Mouse (Mus musculus) forebrain, embryonic 12.5 days (tissue): ENCODE data around the gene Btk. TPM values are rescaled to one million over a fixed set of nuclear protein-coding genes. Genes with fewer than 3 reads are reported as not detected.
A peak's percentile ranks its signal among the peaks of the same experiment; 100 is the strongest.
"Not testable (repeated sequence)": the region's sequence is repeated elsewhere in the genome, so short reads cannot be mapped to it uniquely, and the experiment has no call there.

Experiments used
- ATAC-seq: fragments of 200-750 bp; cut with Nextera tagmentation; 2 replicates; pipeline ENCODE4 v1.8.0; 2017; ENCODE audit warnings: moderate TSS enrichment; ENCODE audit not compliant: low FRiP score
- H3K27ac ChIP-seq: fragments of 300-500 bp; sonication (generic); 2 replicates; pipeline ENCODE4 v1.5.1; 2016; ENCODE audit warnings: mild to moderate bottlenecking
- H3K27me3 ChIP-seq: fragments of 300-500 bp; sonication (generic); 2 replicates; pipeline ENCODE4 v1.6.1; 2016; ENCODE audit warnings: mild to moderate bottlenecking
- H3K36me3 ChIP-seq: fragments of 300-500 bp; sonication (generic); replicated peaks from 2 replicates; pipeline ENCODE4 v1.6.1; 2016; ENCODE audit warnings: mild to moderate bottlenecking
- H3K4me1 ChIP-seq: fragments of 300-500 bp; sonication (generic); 2 replicates; pipeline ENCODE4 v1.6.1; 2016
- H3K4me2 ChIP-seq: fragments of 300-500 bp; sonication (generic); 2 replicates; pipeline ENCODE4 v1.6.1; 2016; ENCODE audit warnings: mild to moderate bottlenecking, moderate library complexity
- H3K4me3 ChIP-seq: fragments of 300-500 bp; sonication (generic); replicated peaks from 2 replicates; pipeline ENCODE4 v1.5.1; 2016; ENCODE audit warnings: mild to moderate bottlenecking
- H3K9ac ChIP-seq: fragments of 300-500 bp; sonication (generic); 2 replicates; pipeline ENCODE4 v1.6.1; 2016; ENCODE audit warnings: mild to moderate bottlenecking
- H3K9me3 ChIP-seq: fragments of 300-500 bp; sonication (generic); 2 replicates; pipeline ENCODE4 v1.6.1; 2016
- WGBS: fragments of 180-500 bp; shearing (Covaris S2); methylation state at CpG from one replicate; pipeline ENCODE4 v1.1.7; 2016; 5-methylcytosine and 5-hydroxymethylcytosine counted together
- polyA plus RNA-seq: library from polyadenylated mRNA; unstranded; fragments of >200 nt; fragmentation: Nextera tagmentation; extraction: Ambion mirVana; gene quantifications from 2 replicates; pipeline ENCODE4 v1.2.1, GENCODE M21; 2016

The Btk gene
- polyA plus RNA-seq, 1 experiment from 2014 or later, result 0.57 TPM

DNA sequence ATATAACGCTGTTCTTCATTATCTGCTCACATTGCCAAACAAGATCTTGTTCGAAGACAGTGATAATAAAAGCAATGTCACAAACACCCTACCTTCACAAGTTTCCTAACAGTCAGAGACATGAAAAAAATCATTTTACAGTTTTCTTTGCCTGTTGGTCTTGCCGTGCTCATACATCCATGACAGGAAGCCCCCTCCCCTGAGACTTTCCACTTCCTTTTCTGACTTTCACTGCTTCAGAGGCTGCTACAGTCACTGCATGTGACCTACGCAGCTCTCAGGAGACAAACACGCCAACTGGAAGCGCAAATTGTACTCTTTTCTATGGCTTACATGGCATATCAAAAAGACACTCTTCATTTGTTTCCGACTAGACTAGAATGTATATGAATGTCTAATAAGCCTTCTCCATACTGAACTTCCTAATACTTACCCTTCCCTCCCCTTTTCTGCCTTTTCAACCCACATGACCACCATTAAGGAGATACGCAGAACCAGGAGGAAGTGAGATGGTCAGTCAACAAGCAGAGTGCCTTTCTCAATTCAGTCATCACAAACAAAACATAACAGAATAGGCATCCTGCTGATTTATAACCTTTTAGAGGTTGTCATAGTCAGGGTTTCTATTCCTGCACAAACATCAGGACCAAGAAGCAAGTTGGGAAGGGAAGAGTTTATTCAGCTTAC, 16.7 kb downstream of the Btk start:
- Histone ChIP-seq H3K27ac (no peak overlapping the region), H3K4me1 (no peaks in the 10 kb centered on the region), H3K4me2 (no peak overlapping the region), H3K27me3 (0 out of 2 replicates have a peak, but pooled peaks cover 8% of the 10 kb centered on the region), H3K36me3 (no peaks in the 10 kb centered on the region), H3K4me3 (no peak overlapping the region), H3K9ac (no peak overlapping the region), H3K9me3 (no peaks in the 10 kb centered on the region)
- no peak for ATAC-seq
- 86% methylated on average over 8 of the region's 8 CpGs for WGBS

GRCm38 (mm10) chrX:134564326-134564725, 19.0 kb downstream of the Btk start:
- no peaks in the 10 kb centered on the region for H3K4me1 ChIP-seq
- no peaks in the 10 kb centered on the region for H3K36me3 ChIP-seq
- WGBS, result 89% methylated on average over 4 of the region's 4 CpGs
- H3K4me3 ChIP-seq, result no peak overlapping the region
- no peak overlapping the region for H3K9ac ChIP-seq
- H3K4me2 ChIP-seq, result no peak overlapping the region
- H3K27me3 ChIP-seq, result 0 out of 2 replicates have a peak, but pooled peaks cover 8% of the 10 kb centered on the region
- H3K9me3 ChIP-seq, result no peaks in the 10 kb centered on the region
- no peak for ATAC-seq
- no peak overlapping the region for H3K27ac ChIP-seq

DNA sequence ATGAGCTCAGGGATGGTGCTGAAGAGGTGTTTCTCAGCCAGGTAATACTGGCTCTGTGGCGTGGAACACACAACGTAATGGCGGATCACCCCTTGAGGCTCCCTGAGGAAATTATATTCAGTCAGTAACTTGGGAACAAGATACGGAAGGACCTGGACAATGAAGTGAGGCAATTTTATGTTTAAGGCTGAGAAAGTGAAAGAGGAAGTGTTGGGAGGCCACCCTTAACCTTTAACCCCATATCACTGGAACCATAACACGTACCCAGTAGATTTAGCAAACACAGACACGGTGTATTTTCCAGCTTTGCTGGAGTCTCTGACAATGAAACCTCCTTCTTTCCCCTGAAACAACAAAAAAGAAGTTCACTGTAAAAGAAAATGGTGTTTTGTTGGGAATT, 28.9 kb downstream of the Btk start:
- no peak for ATAC-seq
- no peaks in the 10 kb centered on the region for H3K9me3 ChIP-seq
- no peaks in the 10 kb centered on the region for H3K36me3 ChIP-seq
- no peak overlapping the region for H3K4me3 ChIP-seq
- H3K9ac ChIP-seq, result no peak overlapping the region
- no peaks in the 10 kb centered on the region for H3K4me1 ChIP-seq
- 0 out of 2 replicates have a peak, but pooled peaks cover 3% of the 10 kb centered on the region for H3K27me3 ChIP-seq
- WGBS, result 88% methylated on average over 6 of the region's 6 CpGs
- H3K4me2 ChIP-seq, result no peak overlapping the region
- no peak overlapping the region for H3K27ac ChIP-seq

DNA sequence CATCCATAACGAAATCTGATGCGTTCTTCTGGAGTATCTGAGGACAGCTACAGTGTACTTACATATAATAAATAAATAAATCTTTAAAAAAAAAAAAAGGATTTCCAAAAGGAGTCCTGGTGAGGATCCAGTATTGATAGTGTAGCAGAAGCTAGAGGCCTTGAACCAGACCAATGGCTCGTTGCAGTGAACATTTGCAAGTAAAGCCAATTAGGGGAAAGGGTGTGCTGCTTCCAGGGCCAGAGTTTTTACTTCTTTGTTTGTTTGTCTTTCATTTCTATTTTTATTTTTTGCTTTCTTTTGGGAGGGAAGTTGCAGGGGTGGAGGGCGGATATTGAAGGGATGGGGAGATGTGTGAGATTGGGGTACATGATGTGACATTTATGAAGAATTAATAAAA, 30.0 kb downstream of the Btk start:
- Histone ChIP-seq H3K4me1 (no peaks in the 10 kb centered on the region), H3K9ac (no peak overlapping the region), H3K4me3 (no peak overlapping the region), H3K9me3 (no peaks in the 10 kb centered on the region), H3K27ac (no peak overlapping the region), H3K4me2 (no peak overlapping the region), H3K36me3 (no peaks in the 10 kb centered on the region), H3K27me3 (0 out of 2 replicates have a peak, but pooled peaks cover 1% of the 10 kb centered on the region)
- 86% methylated on average over 4 of the region's 4 CpGs for WGBS
- no peak for ATAC-seq

DNA sequence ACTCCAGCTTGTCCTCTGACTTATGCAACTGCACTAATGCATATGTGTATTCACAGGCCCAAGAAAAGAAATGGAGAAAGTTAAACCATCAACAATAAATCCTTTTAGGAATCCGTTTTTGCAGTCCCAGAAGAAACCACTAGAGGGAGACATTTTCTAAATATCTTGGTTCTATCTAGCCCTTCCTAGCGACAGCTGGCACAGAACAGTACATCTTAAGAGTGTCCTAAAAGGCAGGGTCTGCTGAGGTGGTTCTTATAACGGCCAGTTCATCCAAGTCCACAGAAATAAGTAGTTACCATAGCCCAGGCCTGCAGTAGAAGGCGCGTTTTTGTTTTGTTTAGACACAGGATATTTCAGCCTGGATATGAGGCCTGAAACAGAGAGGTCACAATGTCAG, 32.5 kb downstream of the Btk start:
- WGBS, result 15% methylated on average over 5 of the region's 5 CpGs
- Histone ChIP-seq H3K36me3 (no peaks in the 10 kb centered on the region), H3K4me1 (no peaks in the 10 kb centered on the region), H3K27ac (no peak overlapping the region), H3K9ac (no peak overlapping the region), H3K4me3 (no peak overlapping the region), H3K4me2 (no peak overlapping the region), H3K9me3 (no peaks in the 10 kb centered on the region), H3K27me3 (no peaks in the 10 kb centered on the region)
- ATAC-seq, result no peak

GRCm38 (mm10) chrX:134547330-134547729, 36.0 kb downstream of the Btk start:
- Histone ChIP-seq H3K9me3 (no peaks in the 10 kb centered on the region), H3K4me3 (no peak overlapping the region), H3K27ac (no peak overlapping the region), H3K4me2 (no peak overlapping the region), H3K9ac (no peak overlapping the region), H3K4me1 (no peaks in the 10 kb centered on the region), H3K36me3 (no peaks in the 10 kb centered on the region), H3K27me3 (no peaks in the 10 kb centered on the region)
- 89% methylated on average over 4 of the region's 4 CpGs for WGBS
- no peak for ATAC-seq

GRCm38 (mm10) chrX:134541955-134542308, 41.4 kb downstream of the Btk start:
- Histone ChIP-seq H3K36me3 (no peaks in the 10 kb centered on the region), H3K4me2 (peak overlapping the region; percentile 44), H3K27me3 (no peaks in the 10 kb centered on the region), H3K4me3 (peak overlapping the region; percentile 54), H3K27ac (peak overlapping the region; percentile 81; the same call in 1 of the 2 replicates), H3K9me3 (no peaks in the 10 kb centered on the region), H3K9ac (peak overlapping the region; percentile 56), H3K4me1 (no peaks in the 10 kb centered on the region)
- peak; percentile 34; the same call in 1 of the 2 replicates for ATAC-seq
- WGBS, result 24% methylated on average over 6 of the region's 6 CpGs

DNA sequence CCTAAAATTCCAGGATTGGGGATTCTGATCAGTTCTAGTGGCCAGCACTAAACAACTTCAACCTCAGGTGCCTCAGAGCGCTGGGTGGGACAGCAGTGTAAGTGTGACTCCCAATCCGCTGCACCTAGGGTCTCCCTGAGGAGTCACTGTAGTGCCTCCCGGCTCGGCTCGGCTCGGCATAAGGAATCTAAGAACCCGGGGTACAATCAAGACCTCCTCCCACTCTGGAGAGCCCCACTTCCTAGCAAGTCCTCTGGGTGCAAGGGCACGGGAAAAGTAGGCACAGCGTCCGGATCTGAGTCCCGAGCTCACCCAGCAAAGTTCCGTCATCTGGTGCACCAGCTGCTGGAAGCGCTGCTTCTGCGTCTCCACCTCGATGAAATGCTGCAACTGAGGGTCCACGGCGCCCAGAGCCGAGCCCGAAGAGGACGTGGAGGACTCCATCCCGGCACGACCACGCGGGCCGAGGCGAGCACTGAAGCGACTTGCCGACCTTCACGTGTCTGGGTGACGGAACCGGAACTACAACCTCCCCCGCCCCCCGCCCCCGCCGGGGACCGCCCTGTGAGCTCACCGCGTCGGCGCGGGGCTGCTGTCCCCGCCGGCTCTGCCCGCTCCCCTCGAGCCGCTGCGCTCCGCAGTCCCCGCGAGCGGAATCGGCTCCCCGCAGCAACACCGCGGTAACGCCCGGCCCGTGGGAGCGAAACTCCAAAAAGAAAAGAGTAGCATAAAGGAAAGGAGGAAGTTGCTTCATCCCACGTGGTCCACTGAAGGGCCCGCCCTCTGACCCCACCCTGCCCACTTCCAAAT, 42.0 kb downstream of the Btk start, which contains the start of gene Timm8a1:
TSS of gene Timm8a1 (minus strand) at position 721 of the 810 bp plus-strand sequence.
- Histone ChIP-seq H3K4me3 (peak within 1 kb of the TSS; percentile 54), H3K27me3 (no peaks in the 10 kb centered on the region), H3K36me3 (0 out of 2 replicates have a peak, but pooled peaks cover 3% of the 10 kb centered on the region), H3K4me1 (no peaks in the 10 kb centered on the region), H3K9ac (peak within 1 kb of the TSS; percentile 56), H3K9me3 (no peaks in the 10 kb centered on the region), H3K4me2 (peak within 1 kb of the TSS; percentile 59), H3K27ac (peak within 1 kb of the TSS; percentile 81)
- 29% methylated on average over 41 of the region's 61 CpGs for WGBS
- peak; percentile 91 for ATAC-seq

GRCm38 (mm10) chrX:134540414-134541135, 42.8 kb downstream of the Btk start:
- peak; percentile 10; the same call in 1 of the 2 replicates for ATAC-seq
- peak overlapping the region; percentile 54 for H3K4me3 ChIP-seq
- peak overlapping the region; percentile 59 for H3K4me2 ChIP-seq
- no peaks in the 10 kb centered on the region for H3K9me3 ChIP-seq
- H3K9ac ChIP-seq, result peak overlapping the region; percentile 53
- WGBS, result 22% methylated on average over 11 of the region's 12 CpGs
- no peaks in the 10 kb centered on the region for H3K27me3 ChIP-seq
- peaks cover 6% of the 10 kb centered on the region; the same call in 1 of the 2 replicates for H3K36me3 ChIP-seq
- no peaks in the 10 kb centered on the region for H3K4me1 ChIP-seq
- 0 out of 2 replicates have a peak overlapping the region, but pooled peaks have one; percentile 31 for H3K27ac ChIP-seq

DNA sequence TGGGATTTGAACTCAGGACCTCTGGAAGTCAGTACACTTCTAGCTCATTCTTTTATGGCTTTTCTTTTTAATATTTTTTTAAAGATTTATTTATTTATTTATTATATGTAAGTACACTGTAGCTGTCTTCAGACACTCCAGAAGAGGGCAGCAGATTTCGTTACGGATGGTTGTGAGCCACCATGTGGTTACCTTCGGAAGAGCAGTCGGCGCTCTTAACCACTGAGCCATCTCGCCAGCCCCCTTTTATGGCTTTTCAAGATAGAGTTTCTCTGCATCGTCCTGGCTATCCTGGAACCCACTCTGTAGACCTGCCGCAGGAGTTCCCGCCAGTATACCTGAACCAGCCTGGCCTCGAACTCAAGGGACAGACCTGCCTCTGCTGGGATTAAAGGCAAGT, 43.6 kb downstream of the Btk start:
- H3K27me3 ChIP-seq, H3K4me2 ChIP-seq, H3K4me1 ChIP-seq, H3K9me3 ChIP-seq, H3K27ac ChIP-seq, H3K36me3 ChIP-seq, H3K9ac ChIP-seq, ATAC-seq: not testable (repeated sequence)
- 90% methylated on average over 10 of the region's 10 CpGs for WGBS
- 0 out of 2 replicates have a peak overlapping the region, but pooled peaks have one; percentile 54 for H3K4me3 ChIP-seq

GRCm38 (mm10) chrX:134533346-134533745, 50.0 kb downstream of the Btk start:
- H3K9me3 ChIP-seq, result no peaks in the 10 kb centered on the region
- H3K36me3 ChIP-seq, result peaks cover 6% of the 10 kb centered on the region; the same call in 1 of the 2 replicates
- WGBS, result 87% methylated on average over 2 of the region's 2 CpGs
- no peaks in the 10 kb centered on the region for H3K4me1 ChIP-seq
- no peak overlapping the region for H3K4me2 ChIP-seq
- H3K27ac ChIP-seq, result no peak overlapping the region
- ATAC-seq, result no peak
- H3K27me3 ChIP-seq, result no peaks in the 10 kb centered on the region
- no peak overlapping the region for H3K9ac ChIP-seq
- no peak overlapping the region for H3K4me3 ChIP-seq

DNA sequence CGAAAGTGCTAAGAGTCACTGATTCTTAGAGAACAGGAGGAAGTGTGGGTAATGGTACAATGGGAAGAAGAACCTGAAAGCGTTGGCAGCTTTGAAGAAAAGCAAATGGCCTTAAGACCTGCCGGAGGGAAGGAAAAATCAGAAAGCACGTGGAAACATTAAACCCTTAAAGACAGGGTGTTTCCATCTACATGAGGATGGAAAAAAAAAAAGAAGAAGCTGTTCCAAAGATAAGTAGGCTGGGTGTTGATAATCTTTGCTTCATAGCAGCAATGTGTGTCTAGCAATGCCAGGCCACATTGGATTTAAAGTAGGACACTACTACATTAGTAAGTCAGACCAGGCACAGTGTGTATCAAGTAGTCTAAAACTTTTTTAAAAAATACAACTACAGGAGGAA, 58.1 kb downstream of the Btk start:
- Histone ChIP-seq H3K4me3 (no peak overlapping the region), H3K27ac (no peak overlapping the region), H3K36me3 (no peaks in the 10 kb centered on the region), H3K27me3 (no peaks in the 10 kb centered on the region), H3K9ac (no peak overlapping the region), H3K9me3 (no peaks in the 10 kb centered on the region), H3K4me1 (no peaks in the 10 kb centered on the region), H3K4me2 (no peak overlapping the region)
- no peak for ATAC-seq
- WGBS, result 82% methylated on average over 4 of the region's 4 CpGs
